Mouse (Mus musculus) kidney, postnatal 4 days (tissue): Measurements from ENCODE around the gene Gcm1.
A peak's percentile ranks its signal among the peaks of the same experiment; 100 is the strongest.

Experiments used
- DNase-seq, 2 experiments: peaks; one replicate each; pipeline ENCODE4 v3.0.0; 2021; ENCODE audit warnings: mixed read lengths in 2 of 2

Gene Gcm1

DNA sequence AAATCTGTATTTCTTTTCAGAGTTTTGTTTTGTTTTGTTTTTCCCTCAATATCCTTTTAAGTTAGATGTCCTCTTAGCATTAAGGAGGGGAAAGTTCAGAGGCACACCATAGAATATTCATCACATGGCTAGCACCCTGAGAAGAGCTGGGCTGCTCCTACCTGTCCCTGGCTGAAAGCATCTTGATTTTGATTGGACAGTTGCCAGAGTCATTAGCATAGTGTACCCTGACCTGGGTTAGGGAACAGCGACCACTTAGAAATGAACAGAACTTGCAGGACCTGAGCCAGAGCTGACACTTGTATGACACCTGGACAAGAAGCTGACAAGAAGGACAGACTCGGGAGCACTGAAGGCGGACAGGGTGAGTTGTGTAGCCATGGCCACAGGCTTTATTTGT is at the start of gene Gcm1:
Gene Gcm1 (plus strand): TSS at position 248 of the 400 bp plus-strand sequence.
- no peak for DNase-seq

DNA sequence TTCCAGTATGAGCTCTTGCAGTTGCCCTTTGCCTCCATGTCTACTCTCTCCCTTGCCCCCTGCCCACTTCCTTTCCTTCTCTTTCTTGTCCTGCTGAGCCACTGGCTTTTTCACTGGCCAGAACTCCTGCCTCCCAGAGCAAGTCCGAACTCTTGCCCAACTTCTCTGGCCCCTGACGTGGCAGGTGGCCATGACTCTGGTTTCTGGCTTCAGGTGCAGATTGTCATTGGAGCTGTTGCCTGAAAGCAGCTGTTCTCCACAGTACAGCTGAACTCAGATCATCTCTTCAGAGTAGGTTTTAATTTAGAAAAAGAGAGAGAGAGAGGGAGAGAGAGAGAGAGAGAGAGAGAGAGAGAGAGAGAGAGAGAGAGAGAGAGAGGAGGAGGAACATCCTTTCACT is 48.4 kb upstream of the Gcm1 start:
- DNase-seq = no peak

DNA sequence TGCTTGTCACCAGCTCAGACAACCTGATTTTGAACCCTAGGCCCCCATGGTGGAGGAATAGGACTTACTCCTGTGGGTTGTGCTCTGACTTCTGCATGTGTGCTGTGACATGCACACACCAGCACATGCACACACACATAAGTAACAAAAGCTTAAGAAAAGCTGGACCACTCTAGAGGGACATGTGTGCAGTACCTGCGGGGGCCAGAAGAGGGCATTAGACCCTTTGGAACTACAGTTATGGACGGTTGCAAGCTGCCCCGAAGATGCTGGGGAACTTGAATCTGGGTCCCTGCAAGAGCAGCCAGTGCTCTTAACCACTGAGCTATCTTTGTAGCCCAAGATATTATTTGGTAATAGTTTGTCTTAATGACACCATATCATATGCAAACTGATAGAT is 46.2 kb upstream of the Gcm1 start:
- DNase-seq = peak; percentile 61 to 69

GRCm38 (mm10) chr9:78006209-78007001 is 45.3 kb upstream of the Gcm1 start:
- DNase-seq = peak; percentile 94

GRCm38 (mm10) chr9:78009382-78009781 is 42.3 kb upstream of the Gcm1 start:
- no peak for DNase-seq

DNA sequence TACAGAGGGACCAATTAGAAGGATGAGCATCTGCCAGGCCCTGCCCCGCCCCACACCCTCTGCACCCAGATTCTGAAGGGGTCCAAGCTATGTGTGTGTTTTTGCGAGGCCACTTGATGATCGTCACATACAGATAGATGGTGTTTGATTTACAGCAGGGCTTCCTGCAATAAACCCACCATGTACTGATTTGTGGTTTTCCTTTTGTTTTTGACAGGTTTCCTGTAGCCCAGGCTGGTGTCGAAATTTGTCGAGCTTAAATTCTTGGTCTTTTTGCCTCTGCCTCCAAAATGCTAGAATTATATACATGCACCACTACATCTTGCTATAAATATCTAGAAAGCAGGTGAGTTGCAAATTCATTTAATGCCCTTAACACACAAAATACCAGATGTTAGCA is 41.5 kb upstream of the Gcm1 start:
- no peak for DNase-seq

DNA sequence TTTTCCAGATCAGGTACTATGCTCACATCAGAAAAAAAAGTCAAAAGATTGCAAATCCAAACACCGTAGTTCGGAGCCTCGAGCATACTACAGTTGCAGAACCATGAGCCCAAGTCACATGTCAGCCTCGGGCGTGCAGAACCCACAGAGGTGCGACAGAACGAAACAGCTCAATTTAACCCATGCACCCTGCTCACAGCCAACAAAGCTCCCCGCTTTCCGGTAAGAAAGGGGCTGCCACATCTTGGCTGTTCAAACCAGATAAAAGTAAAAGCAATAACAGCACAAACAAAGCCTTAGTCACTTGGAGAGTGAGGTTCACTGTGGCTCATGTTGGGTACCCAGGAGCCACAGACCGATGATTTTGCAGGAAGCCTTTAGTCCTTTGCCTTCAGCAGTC is 41.0 kb upstream of the Gcm1 start:
- DNase-seq = no peak

DNA sequence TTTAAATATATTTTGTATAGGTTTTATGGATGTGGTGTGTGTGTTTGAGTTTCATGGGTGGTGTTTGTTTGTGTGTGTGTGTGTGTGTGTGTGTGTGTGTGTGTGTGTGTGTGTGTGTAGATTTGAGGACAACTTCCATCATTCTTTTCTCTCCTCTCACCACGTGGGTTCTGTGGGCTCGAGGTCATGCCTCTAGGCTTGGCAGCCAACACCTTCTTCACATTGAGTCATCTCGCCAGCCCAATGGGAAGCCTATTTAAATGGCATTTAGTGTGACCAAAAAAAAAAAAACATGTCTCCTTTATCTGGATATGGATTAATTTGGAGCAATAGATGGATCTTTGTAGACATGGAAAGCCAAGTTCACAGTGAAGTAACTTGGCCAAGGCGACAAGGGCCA is 39.7 kb upstream of the Gcm1 start:
- no peak for DNase-seq

DNA sequence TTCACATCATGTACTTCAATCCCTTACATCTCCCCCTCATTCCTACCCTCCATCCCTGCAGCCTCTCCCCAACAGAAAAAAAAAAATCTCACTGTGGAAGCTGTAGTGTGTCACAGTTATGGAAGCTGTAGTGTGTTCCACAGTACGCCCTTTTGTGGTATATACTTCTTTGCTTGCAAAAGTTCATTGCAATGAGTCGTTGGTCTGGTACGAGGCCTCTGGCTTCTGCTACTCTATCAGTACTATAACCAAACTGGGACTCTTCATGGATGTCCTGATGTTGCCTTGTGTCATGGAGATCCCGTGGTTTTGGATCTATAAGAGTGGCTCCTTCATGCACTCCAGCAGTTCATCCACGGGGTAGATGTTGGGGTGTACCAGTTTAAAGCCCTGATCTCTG is 39.0 kb upstream of the Gcm1 start:
- no peak for DNase-seq

DNA sequence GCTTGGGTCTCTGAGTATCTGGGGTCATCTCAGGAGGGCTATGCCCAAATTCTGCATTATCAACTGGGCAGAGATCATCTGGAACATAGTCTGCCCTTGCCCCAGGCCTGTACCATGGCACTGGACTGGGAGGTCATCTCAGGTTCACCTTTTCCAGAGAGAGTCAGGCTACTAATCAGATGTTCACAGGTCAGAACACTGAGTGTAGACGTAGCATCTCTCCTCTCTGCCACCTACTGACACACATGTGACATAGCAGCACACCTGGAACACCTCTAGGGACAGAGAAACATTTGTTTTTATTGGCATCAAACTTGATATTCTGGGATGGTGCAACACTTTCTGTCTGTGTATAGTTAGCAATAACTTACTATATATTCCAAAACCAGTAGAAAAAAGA is 37.9 kb upstream of the Gcm1 start:
- no peak for DNase-seq

DNA sequence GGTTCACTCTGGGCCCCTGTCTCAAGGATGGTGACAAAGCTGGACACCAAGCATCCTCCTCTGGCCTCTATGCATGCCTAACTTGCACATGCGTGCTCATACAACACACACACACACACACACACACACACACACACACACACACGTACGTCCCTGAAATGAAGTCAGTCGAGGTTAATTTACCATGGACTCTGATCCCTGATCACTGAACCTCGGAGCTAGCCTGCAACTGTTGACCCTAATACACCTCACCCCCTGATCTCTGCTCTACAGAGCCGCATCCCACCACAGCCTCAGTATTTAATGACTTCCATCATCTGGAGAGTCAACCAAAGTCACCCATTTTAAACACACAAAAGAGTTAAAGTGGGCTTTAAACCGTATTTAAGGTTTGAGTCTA is 35.9 kb upstream of the Gcm1 start:
- no peak for DNase-seq

GRCm38 (mm10) chr9:78016288-78016687 is 35.4 kb upstream of the Gcm1 start:
- peak in 1 of 2 experiments; percentile 31 for DNase-seq

DNA sequence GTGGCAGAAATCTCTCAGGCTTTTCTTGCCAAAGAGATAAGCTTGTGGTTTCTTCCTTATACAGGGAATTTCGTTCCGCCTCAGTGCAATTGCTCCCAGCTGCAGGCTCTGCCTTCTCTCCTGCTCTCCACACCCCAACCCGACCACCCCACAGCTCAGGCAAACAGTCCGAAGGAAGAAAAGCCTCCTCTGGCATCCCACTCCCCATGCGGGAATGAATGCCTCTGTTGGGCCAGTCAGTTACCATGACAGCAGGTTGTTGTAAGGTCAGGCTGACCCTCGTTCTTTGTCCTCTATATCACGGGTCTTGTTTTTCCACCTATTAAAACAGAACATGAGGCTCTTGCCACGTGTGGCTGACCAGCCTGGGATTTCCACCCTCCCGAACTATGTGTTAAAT is 30.5 kb upstream of the Gcm1 start:
- peak; percentile 39 to 56 for DNase-seq

GRCm38 (mm10) chr9:78022187-78022945 is 29.4 kb upstream of the Gcm1 start:
- peak; percentile 18 to 30 for DNase-seq

DNA sequence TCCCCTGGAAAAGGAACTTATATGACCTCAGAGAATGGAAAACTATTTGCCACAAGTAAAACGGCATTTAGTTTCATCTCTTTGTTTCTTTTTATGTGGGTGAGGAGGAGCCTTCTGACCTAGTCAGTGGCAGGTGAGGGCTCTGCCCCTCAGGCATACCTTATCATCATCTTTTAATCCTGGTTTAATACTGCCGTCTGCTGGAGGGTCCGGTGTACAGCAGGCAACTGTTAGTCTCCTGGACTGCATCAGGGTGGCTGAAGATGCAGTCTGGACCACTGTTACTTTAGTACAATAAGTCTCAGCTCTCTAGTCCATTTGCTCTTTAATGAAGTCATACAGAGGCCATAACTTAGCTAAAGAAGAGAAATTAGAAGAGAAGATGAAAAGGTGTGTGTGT is 26.9 kb upstream of the Gcm1 start:
- peak; percentile 80 for DNase-seq

GRCm38 (mm10) chr9:78027099-78027498 is 24.6 kb upstream of the Gcm1 start:
- no peak for DNase-seq

- no peak for DNase-seq
Observed at GRCm38 (mm10) chr9:78030835-78031456, 20.8 kb upstream of the Gcm1 start.

GRCm38 (mm10) chr9:78032930-78033329 is 18.8 kb upstream of the Gcm1 start:
- DNase-seq = no peak

DNA sequence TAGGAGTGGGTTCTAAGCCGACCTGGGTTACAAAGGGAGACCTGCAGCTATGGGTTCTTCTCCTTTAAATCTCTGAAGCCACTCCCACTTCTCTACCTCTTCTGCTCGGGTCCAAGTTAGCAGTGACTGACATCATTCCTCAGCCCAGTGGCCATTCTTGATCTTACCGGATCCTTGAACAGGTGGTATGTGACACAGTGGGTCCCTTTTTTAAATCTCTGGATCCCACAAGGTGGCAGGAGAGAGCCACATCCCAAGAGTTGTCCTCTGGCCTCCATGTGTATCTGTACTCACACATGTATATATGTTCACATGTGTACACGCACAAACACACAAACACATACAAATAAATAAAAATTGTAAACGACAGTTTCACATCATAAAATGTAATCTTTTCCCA is 16.4 kb upstream of the Gcm1 start:
- peak in 1 of 2 experiments; percentile 37 for DNase-seq

DNA sequence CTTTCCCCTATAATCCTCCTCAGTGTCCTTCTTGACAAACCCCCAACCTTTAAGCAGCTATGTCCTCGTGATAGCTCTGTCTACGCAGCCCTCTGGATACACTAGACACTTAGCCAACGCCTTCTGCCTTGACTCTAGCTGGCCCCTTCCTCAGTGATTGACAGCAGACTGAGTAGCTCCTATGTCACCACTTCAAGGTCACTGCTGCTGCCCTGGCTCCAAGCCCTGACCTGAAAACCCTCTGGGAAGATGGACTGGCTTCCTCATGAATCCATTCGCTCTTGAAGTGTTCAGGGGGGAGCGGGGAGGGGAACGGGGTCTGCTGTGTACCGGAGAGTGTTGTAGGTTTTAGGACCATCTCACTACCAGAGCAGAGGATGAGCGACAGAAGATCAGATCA is 15.9 kb upstream of the Gcm1 start:
- DNase-seq = no peak

GRCm38 (mm10) chr9:78038755-78039489 is 12.8 kb upstream of the Gcm1 start:
- peak; percentile 85 to 87 for DNase-seq

DNA sequence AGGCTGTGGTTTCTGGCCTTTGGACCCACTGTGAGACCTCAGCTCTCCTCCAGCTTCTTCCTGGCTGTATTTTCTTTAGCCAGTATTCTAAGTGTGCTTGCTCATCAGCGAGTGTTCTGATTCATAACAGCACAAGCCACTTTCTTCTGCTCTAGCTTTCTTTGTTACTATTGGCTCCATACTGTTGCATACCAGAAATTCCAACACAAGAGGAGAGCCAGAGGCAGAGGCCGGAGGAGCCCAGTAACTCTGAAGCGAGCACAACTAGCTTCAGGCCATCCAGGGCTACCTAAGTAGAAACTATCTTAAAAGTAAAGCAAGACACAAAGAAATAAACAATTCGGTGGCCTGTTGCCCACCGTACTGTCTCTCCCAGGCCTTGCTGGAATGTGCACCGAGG is 6.6 kb upstream of the Gcm1 start:
- DNase-seq = no peak

- DNase-seq = peak; percentile 33 to 48
Observed at GRCm38 (mm10) chr9:78046755-78047154, 5.0 kb upstream of the Gcm1 start.
